Mouse (Mus musculus) midbrain, embryonic 13.5 days (tissue): ENCODE data around the gene Cpa5. TPM values are rescaled to one million over a fixed set of nuclear protein-coding genes. Genes with fewer than 3 reads are reported as not detected.

ENCODE experiments used
- ATAC-seq: fragments of 200-750 bp; cut with Nextera tagmentation; 2 replicates; pipeline ENCODE4 v1.8.0; 2017; ENCODE audit warnings: mild to moderate bottlenecking, moderate TSS enrichment, moderate library complexity
- H3K27ac ChIP-seq: fragments of 300-500 bp; sonication (generic); 2 replicates; pipeline ENCODE4 v1.5.1; 2015; ENCODE audit warnings: inconsistent platforms, mild to moderate bottlenecking, moderate library complexity
- H3K27me3 ChIP-seq: fragments of 300-500 bp; sonication (generic); 2 replicates; pipeline ENCODE4 v1.6.1; 2015; ENCODE audit warnings: mild to moderate bottlenecking, inconsistent platforms
- H3K36me3 ChIP-seq: fragments of 300-500 bp; sonication (generic); 2 replicates; pipeline ENCODE4 v1.6.1; 2015; ENCODE audit warnings: mild to moderate bottlenecking, inconsistent platforms
- H3K4me1 ChIP-seq: fragments of 300-500 bp; sonication (generic); replicated peaks from 2 replicates; pipeline ENCODE4 v1.6.1; 2015; ENCODE audit warnings: inconsistent platforms
- H3K4me2 ChIP-seq: fragments of 300-500 bp; sonication (generic); replicated peaks from 2 replicates; pipeline ENCODE4 v1.6.1; 2015; ENCODE audit warnings: moderate library complexity, mild to moderate bottlenecking, inconsistent platforms
- H3K4me3 ChIP-seq: fragments of 300-500 bp; sonication (generic); replicated peaks from 2 replicates; pipeline ENCODE4 v1.5.1; 2015; ENCODE audit warnings: mild to moderate bottlenecking, inconsistent platforms
- H3K9ac ChIP-seq: fragments of 300-500 bp; sonication (generic); replicated peaks from 2 replicates; pipeline ENCODE4 v1.6.1; 2015; ENCODE audit warnings: mild to moderate bottlenecking, inconsistent platforms
- H3K9me3 ChIP-seq: fragments of 300-500 bp; sonication (generic); 2 replicates; pipeline ENCODE4 v1.6.1; 2016; ENCODE audit warnings: mild to moderate bottlenecking, inconsistent platforms
- WGBS: fragments of 180-500 bp; shearing (Covaris S2); methylation state at CpG from one replicate; pipeline ENCODE4 v1.1.7; 2015; 5-methylcytosine and 5-hydroxymethylcytosine counted together
- polyA plus RNA-seq: library from polyadenylated mRNA; unstranded; fragments of >200 nt; fragmentation: Nextera tagmentation; extraction: Ambion mirVana; gene quantifications from 2 replicates; pipeline ENCODE4 v1.2.1, GENCODE M21; 2015

Gene Cpa5
- polyA plus RNA-seq, 1 experiment from 2014 or later: not detected

DNA sequence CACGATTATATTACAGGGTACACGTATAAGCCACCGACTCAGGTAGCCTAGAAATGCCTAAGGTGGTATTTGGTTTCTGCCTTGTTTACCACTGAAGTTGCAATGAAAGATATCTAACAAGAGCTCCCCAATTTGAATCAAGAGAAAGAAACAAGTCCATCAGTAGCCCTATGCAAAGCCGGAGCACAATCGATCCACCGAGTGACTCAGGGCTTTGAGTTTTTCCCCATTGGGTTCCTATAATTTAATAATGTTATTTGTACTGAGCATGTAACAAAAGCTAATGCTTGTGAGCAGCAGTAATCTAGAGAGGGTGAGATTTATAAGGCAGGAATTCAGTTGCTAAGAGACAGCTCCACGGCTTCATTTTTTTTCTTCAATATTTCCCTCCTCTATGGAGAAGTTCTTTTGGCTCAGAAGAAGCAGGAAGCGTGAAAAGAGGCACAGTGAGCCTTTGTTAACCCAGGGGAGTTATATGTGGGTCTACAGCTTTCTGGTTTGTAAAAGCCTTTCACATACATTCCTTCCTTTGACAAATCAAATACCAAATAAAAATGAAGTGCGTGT, 64.0 kb downstream of the Cpa5 start:
- Histone ChIP-seq H3K4me1 (peaks cover 58% of the 10 kb centered on the region), H3K27me3 (no peaks in the 10 kb centered on the region), H3K36me3 (no peaks in the 10 kb centered on the region), H3K4me3 (no peak overlapping the region), H3K4me2 (peak overlapping the region; percentile 41), H3K27ac (peak overlapping the region; percentile 93), H3K9me3 (no peaks in the 10 kb centered on the region), H3K9ac (peak overlapping the region; percentile 65; the same call in 1 of the 2 replicates)
- ATAC-seq: peak; percentile 46
- 27% methylated on average over 9 of the region's 9 CpGs for WGBS

DNA sequence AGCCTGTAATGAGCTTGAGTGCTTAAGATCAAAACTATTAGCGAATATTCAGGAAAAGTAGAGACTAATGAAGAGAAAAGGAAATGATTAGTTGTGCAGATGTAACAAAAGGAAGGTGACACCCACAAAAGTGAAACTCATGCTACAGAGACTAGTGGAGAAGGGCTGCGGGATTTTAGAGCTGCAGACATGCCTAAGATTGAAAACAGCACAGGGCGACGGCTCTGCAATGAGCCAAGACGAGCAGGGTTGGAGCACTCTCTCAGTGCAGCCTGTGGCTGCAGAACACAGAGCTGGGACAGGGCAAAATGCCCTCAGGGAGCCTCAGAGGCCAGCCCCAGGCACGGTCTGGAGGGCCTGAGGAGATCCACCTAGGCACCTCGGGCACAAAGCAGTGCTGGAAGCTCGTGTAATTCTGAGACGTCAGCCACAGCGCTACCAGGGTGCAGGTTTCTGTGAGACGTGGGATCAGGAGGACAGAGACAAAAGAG, 64.5 kb downstream of the Cpa5 start:
- ATAC-seq: peak; percentile 68
- 3% methylated on average over 11 of the region's 11 CpGs for WGBS
- Histone ChIP-seq H3K27ac (peak overlapping the region; percentile 93), H3K36me3 (no peaks in the 10 kb centered on the region), H3K4me1 (peaks cover 58% of the 10 kb centered on the region), H3K9ac (peak overlapping the region; percentile 65), H3K4me3 (no peak overlapping the region), H3K27me3 (no peaks in the 10 kb centered on the region), H3K9me3 (no peaks in the 10 kb centered on the region), H3K4me2 (peak overlapping the region; percentile 41)

DNA sequence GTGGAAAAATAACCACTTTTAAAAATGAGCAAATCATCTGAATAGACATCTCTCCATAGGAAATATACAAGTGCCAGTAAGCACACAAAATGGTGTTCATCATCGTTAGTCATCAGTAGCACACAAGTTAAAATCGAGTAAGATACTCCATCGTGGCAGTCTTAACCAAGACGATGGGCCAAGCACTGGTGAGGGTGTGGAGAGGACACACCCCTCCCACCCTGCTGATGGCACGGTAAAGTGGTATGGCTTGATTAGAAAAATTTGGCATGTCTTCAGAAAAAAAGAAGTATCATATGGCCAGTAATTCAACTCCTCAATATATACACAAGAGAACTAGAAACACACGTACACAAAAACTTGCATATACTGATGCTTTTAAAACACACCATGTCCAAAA, 65.7 kb downstream of the Cpa5 start:
- H3K36me3 ChIP-seq: no peaks in the 10 kb centered on the region
- no peak overlapping the region for H3K4me2 ChIP-seq
- H3K9ac ChIP-seq: no peak overlapping the region
- H3K9me3 ChIP-seq: no peaks in the 10 kb centered on the region
- ATAC-seq: no peak
- no peaks in the 10 kb centered on the region for H3K27me3 ChIP-seq
- 88% methylated on average over 6 of the region's 6 CpGs for WGBS
- no peak overlapping the region for H3K4me3 ChIP-seq
- H3K4me1 ChIP-seq: peaks cover 57% of the 10 kb centered on the region
- H3K27ac ChIP-seq: no peak overlapping the region

DNA sequence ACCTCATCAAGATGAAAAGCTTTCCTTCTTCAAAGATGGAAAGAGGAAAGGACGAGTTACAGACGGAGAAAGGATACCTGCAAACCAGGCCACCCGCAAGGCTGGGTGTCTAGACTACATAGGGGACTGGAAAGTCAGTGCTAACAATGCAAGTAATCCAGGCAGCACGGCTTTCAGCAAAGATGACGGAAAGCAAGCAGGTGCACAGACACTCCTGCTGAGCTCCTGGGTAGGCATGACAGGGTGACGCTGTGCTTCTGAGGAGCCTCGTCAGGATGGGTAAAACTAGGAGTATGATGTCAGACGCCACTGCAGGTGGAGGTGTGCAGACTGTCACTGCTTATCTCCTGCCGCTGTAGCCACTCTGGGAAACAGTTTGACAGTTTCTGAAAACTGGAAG, 66.8 kb downstream of the Cpa5 start:
- whole genome bisulfite sequencing: 64% methylated on average over 9 of the region's 9 CpGs
- Histone ChIP-seq H3K27ac (peak overlapping the region; percentile 76; the same call in 1 of the 2 replicates), H3K36me3 (no peaks in the 10 kb centered on the region), H3K4me3 (no peak overlapping the region), H3K27me3 (no peaks in the 10 kb centered on the region), H3K9me3 (no peaks in the 10 kb centered on the region), H3K4me1 (peaks cover 56% of the 10 kb centered on the region), H3K9ac (no peak overlapping the region), H3K4me2 (no peak overlapping the region)
- no peak for ATAC-seq

DNA sequence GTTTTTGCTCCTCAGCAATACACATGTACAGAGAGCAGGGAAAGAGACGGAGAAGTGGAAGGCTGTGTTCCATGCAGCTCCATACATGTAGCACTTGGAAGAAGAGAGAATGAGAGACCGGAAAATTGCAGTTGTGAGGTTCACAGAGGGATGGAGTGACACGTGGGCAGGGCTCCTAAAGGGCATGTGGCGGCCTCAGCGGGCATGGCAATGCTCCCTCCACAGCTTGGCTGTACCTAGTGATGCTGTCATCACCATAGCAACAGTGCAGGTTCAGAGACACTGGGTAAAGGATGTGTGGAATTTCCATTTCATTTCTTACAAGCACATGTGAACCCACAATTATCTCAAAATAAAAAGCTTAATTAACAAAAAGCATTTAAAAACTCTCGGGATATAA, 67.7 kb downstream of the Cpa5 start:
- no peak overlapping the region for H3K4me2 ChIP-seq
- H3K9ac ChIP-seq: no peak overlapping the region
- ATAC-seq: peak; percentile 86

DNA sequence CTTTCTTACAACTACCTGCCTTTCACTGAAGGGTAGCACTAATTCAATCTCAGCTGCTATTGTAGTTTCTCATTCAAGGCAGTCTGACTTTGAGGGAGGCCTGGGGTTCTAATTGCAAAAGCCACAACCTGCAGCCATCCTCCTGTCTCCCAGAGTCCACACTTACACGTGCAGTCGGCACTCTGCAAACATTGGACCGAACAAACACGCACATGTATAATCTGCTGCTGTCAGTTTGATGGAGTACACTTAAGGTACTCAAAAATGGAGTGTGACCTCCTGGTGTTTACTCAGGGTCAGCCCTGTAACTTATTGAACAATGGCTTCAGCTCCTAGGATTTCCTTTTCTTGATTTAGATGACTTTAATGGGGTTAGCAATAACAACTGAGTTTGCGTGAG, 68.8 kb downstream of the Cpa5 start:
- Histone ChIP-seq H3K4me1 (peaks cover 45% of the 10 kb centered on the region), H3K4me2 (no peak overlapping the region), H3K9ac (no peak overlapping the region), H3K36me3 (no peaks in the 10 kb centered on the region), H3K27me3 (no peaks in the 10 kb centered on the region), H3K27ac (peak overlapping the region; percentile 35; the same call in 1 of the 2 replicates), H3K4me3 (no peak overlapping the region), H3K9me3 (no peaks in the 10 kb centered on the region)
- WGBS: 74% methylated on average over 5 of the region's 5 CpGs
- ATAC-seq: no peak

More for the DNA sequence above, 67.7 kb downstream of the Cpa5 start:
- Histone ChIP-seq H3K4me1 (peaks cover 55% of the 10 kb centered on the region), H3K4me3 (no peak overlapping the region), H3K27me3 (no peaks in the 10 kb centered on the region), H3K9me3 (no peaks in the 10 kb centered on the region), H3K27ac (peak overlapping the region; percentile 76), H3K36me3 (no peaks in the 10 kb centered on the region)
- WGBS: 33% methylated on average over 6 of the region's 6 CpGs

DNA sequence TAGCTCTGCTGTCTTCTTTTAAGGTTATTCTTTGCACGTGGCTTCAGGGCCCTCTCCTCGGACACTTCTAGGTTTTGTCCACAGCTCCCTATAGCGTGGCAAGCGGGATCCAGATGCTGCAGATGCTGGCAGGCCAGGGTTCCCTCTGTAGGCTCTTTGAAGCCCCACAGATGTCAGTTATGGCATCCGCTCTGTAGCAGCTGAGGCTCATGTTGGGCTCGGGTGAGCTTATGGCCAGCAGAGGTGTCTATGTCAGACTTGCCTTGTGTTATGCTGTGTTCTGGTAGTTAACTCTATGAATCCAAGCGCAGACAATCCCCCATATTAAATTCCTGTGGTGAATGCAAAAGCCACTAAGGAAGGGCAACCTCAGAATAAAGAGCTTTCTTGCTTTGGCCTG, 69.6 kb downstream of the Cpa5 start:
- no peak for ATAC-seq
- H3K36me3 ChIP-seq: no peaks in the 10 kb centered on the region
- H3K9me3 ChIP-seq: no peaks in the 10 kb centered on the region
- 89% methylated on average over 7 of the region's 7 CpGs for WGBS
- H3K4me2 ChIP-seq: no peak overlapping the region
- H3K4me3 ChIP-seq: no peak overlapping the region
- H3K27me3 ChIP-seq: no peaks in the 10 kb centered on the region
- H3K27ac ChIP-seq: no peak overlapping the region
- no peak overlapping the region for H3K9ac ChIP-seq
- H3K4me1 ChIP-seq: peaks cover 37% of the 10 kb centered on the region

Other genes with a start within 250 kb of the Cpa5 start
- gene Zc3hc1, start 220.0 kb upstream of the Cpa5 start, polyA plus RNA-seq: 66.7 and 68.4 TPM in 2 replicates
- 35.2 and 35.6 TPM in 2 replicates for gene Klhdc10, start 209.1 kb upstream of the Cpa5 start, polyA plus RNA-seq
- 42.0 and 42.1 TPM in 2 replicates for gene Tmem209, start 101.2 kb upstream of the Cpa5 start, polyA plus RNA-seq
- gene Ssmem1, start 101.2 kb upstream of the Cpa5 start, polyA plus RNA-seq: 0.31 TPM in 1 of 2 replicates, not detected in the other
- 7.1 and 8.5 TPM in 2 replicates for gene Cpa2, start 69.4 kb upstream of the Cpa5 start, polyA plus RNA-seq
- gene Cpa4, start 42.6 kb upstream of the Cpa5 start, polyA plus RNA-seq: 2.4 and 2.5 TPM in 2 replicates
- gene Cpa1, start 28.2 kb downstream of the Cpa5 start, polyA plus RNA-seq: 0.63 and 0.79 TPM in 2 replicates
- gene Cep41, start 82.7 kb downstream of the Cpa5 start, polyA plus RNA-seq: 15.5 and 17.1 TPM in 2 replicates
- gene Mest, start 112.5 kb downstream of the Cpa5 start, polyA plus RNA-seq: 409 and 424 TPM in 2 replicates